Mouse (Mus musculus) neural tube, embryonic 11.5 days (tissue): ENCODE measurements around the gene Commd3. TPM values are rescaled to one million over a fixed set of nuclear protein-coding genes. Genes with fewer than 3 reads are reported as not detected.
A peak's percentile ranks its signal among the peaks of the same experiment; 100 is the strongest.

Source experiments
- ATAC-seq: fragments of 200-750 bp; cut with Nextera tagmentation; 2 replicates; pipeline ENCODE4 v1.8.0; 2017; ENCODE audit warnings: moderate number of reproducible peaks, mild to moderate bottlenecking, moderate TSS enrichment, moderate library complexity; ENCODE audit not compliant: insufficient read depth, low FRiP score, low TSS enrichment
- DNase-seq: peaks from one replicate; pipeline ENCODE4 v3.0.0-alpha.2; 2015; ENCODE audit warnings: low spot score
- H3K27ac ChIP-seq: fragments of 300-500 bp; sonication (generic); 2 replicates; pipeline ENCODE4 v1.5.1; 2014; ENCODE audit warnings: low read depth, mild to moderate bottlenecking, low read length
- H3K27me3 ChIP-seq: fragments of 300-500 bp; sonication (generic); 2 replicates; pipeline ENCODE4 v1.6.1; 2014; ENCODE audit warnings: mild to moderate bottlenecking, low read length, mixed read lengths; ENCODE audit not compliant: control insufficient read depth, insufficient read depth
- H3K36me3 ChIP-seq: fragments of 300-500 bp; sonication (generic); 2 replicates; pipeline ENCODE4 v1.6.1; 2014; ENCODE audit warnings: mild to moderate bottlenecking, low read length, moderate library complexity, mixed read lengths; ENCODE audit not compliant: control insufficient read depth, insufficient read depth
- H3K4me1 ChIP-seq: fragments of 300-500 bp; sonication (generic); 2 replicates; pipeline ENCODE4 v1.6.1; 2014; ENCODE audit warnings: low read length, mixed read lengths; ENCODE audit not compliant: control insufficient read depth, insufficient read depth
- H3K4me2 ChIP-seq: fragments of 300-500 bp; sonication (generic); 2 replicates; pipeline ENCODE4 v1.6.1; 2014; ENCODE audit warnings: low read depth, mild to moderate bottlenecking, moderate library complexity
- H3K4me3 ChIP-seq: fragments of 300-500 bp; sonication (generic); 2 replicates; pipeline ENCODE4 v1.5.1; 2014; ENCODE audit warnings: low read depth, low read length
- H3K9ac ChIP-seq: fragments of 300-500 bp; sonication (generic); 2 replicates; pipeline ENCODE4 v1.6.1; 2014; ENCODE audit warnings: mild to moderate bottlenecking, low read length
- H3K9me3 ChIP-seq: fragments of 300-500 bp; sonication (generic); 2 replicates; pipeline ENCODE4 v1.6.1; 2016; ENCODE audit warnings: low read length; ENCODE audit not compliant: control insufficient read depth
- WGBS: fragments of 180-500 bp; shearing (Covaris S2); extraction: QIAGEN DNeasy Blood & Tissue Kit; methylation state at CpG from one replicate; pipeline ENCODE4 v1.1.7; 2014; 5-methylcytosine and 5-hydroxymethylcytosine counted together
- polyA plus RNA-seq: library from polyadenylated mRNA; unstranded; fragments of >200 nt; fragmentation: Nextera tagmentation; extraction: Ambion mirVana; gene quantifications from 2 replicates; pipeline ENCODE4 v1.2.1, GENCODE M21; 2014

The Commd3 gene
- polyA plus RNA-seq, 1 experiment from 2014 or later, result 145 TPM

DNA sequence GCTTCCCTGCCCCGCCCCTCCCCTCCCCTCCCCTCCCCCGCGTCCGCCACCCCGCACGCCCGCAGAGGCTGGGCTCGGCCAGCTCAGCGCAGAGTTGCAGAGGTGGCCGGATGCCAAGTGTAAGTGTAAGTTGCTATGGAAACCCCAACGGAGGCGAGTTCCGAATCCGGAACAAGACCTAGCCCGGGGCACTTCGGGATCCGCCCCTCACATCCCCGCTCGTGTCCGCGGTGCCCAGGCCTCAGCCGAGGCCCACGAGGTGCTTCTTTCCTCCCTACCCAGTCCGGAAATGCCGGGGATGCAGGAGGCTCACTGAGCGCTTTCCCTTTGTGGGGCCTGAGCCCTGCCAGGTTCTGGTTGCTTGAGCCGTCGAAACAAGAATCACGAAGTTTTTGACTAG is 8.8 kb downstream of the Commd3 start:
- Histone ChIP-seq H3K4me2 (peak overlapping the region; percentile 62), H3K4me1 (peaks cover 14% of the 10 kb centered on the region), H3K4me3 (peak overlapping the region; percentile 19), H3K27ac (no peak overlapping the region), H3K9me3 (no peaks in the 10 kb centered on the region), H3K36me3 (no peaks in the 10 kb centered on the region), H3K27me3 (peaks cover 36% of the 10 kb centered on the region), H3K9ac (peak overlapping the region; percentile 29; the same call in 1 of the 2 replicates)
- WGBS, result 0% methylated on average over 27 of the region's 29 CpGs
- DNase-seq (peak; percentile 55), ATAC-seq (no peak)

GRCm38 (mm10) chr2:18684062-18684461 is 11.9 kb downstream of the Commd3 start:
- Histone ChIP-seq H3K4me1 (peaks cover 10% of the 10 kb centered on the region), H3K27ac (no peak overlapping the region), H3K9me3 (no peaks in the 10 kb centered on the region), H3K36me3 (no peaks in the 10 kb centered on the region), H3K4me3 (no peak overlapping the region), H3K4me2 (no peak overlapping the region), H3K9ac (no peak overlapping the region), H3K27me3 (peaks cover 65% of the 10 kb centered on the region)
- 32% methylated on average over 5 of the region's 5 CpGs for WGBS
- DNase-seq, result no peak
- ATAC-seq, result no peak

GRCm38 (mm10) chr2:18686386-18686785 is 14.2 kb downstream of the Commd3 start:
- peaks cover 69% of the 10 kb centered on the region for H3K27me3 ChIP-seq
- no peaks in the 10 kb centered on the region for H3K36me3 ChIP-seq
- DNase-seq, result no peak
- H3K27ac ChIP-seq, result no peak overlapping the region
- ATAC-seq, result no peak
- H3K9ac ChIP-seq, result no peak overlapping the region
- no peaks in the 10 kb centered on the region for H3K9me3 ChIP-seq
- 9% methylated on average over 6 of the region's 6 CpGs for WGBS
- no peak overlapping the region for H3K4me2 ChIP-seq
- H3K4me3 ChIP-seq, result no peak overlapping the region
- H3K4me1 ChIP-seq, result 0 out of 2 replicates have a peak, but pooled peaks cover 2% of the 10 kb centered on the region

- WGBS, result 4% methylated on average over 8 of the region's 8 CpGs
- Histone ChIP-seq H3K4me3 (no peak overlapping the region), H3K4me2 (no peak overlapping the region), H3K4me1 (0 out of 2 replicates have a peak, but pooled peaks cover 2% of the 10 kb centered on the region), H3K27me3 (peaks cover 70% of the 10 kb centered on the region), H3K9ac (no peak overlapping the region), H3K9me3 (no peaks in the 10 kb centered on the region), H3K27ac (no peak overlapping the region), H3K36me3 (no peaks in the 10 kb centered on the region)
- no peak for DNase-seq
- ATAC-seq, result no peak
Measured at GRCm38 (mm10) chr2:18686826-18687519, 14.8 kb downstream of the Commd3 start.

- ATAC-seq (no peak), DNase-seq (no peak)
- H3K4me2 ChIP-seq, result no peak overlapping the region
- H3K4me3 ChIP-seq, result no peak overlapping the region
- H3K36me3 ChIP-seq, result no peaks in the 10 kb centered on the region
- 0 out of 2 replicates have a peak, but pooled peaks cover 2% of the 10 kb centered on the region for H3K4me1 ChIP-seq
- 3% methylated on average over 9 of the region's 9 CpGs for WGBS
- H3K27ac ChIP-seq, result no peak overlapping the region
- peaks cover 72% of the 10 kb centered on the region for H3K27me3 ChIP-seq
- H3K9me3 ChIP-seq, result no peaks in the 10 kb centered on the region
- H3K9ac ChIP-seq, result no peak overlapping the region
Measured at GRCm38 (mm10) chr2:18687671-18688170, 15.5 kb downstream of the Commd3 start.

DNA sequence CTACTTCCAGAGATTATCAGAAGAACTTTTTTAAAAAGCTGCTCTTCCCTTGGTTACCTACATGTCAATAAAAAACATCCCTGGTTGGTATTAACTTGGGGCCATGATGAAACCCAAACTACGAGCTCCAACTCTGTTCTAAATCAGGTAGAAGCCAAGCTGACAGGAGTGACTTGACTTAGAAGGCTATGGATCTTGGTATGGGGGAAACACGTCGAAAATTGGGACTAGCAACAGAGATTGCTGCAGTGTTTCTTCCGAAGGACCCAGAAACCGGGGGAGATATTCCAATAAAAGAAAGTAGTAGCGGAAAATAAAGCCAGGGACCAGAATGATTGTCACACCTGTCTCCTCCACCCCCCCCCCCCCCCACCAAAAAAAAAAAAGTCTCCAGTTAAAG is 16.1 kb downstream of the Commd3 start:
- Histone ChIP-seq H3K9ac (no peak overlapping the region), H3K4me2 (no peak overlapping the region), H3K27ac (no peak overlapping the region), H3K4me1 (0 out of 2 replicates have a peak, but pooled peaks cover 2% of the 10 kb centered on the region), H3K27me3 (peaks cover 75% of the 10 kb centered on the region), H3K9me3 (no peaks in the 10 kb centered on the region), H3K4me3 (peak overlapping the region; percentile 23), H3K36me3 (no peaks in the 10 kb centered on the region)
- DNase-seq (no peak), ATAC-seq (no peak)
- 5% methylated on average over 6 of the region's 6 CpGs for WGBS

DNA sequence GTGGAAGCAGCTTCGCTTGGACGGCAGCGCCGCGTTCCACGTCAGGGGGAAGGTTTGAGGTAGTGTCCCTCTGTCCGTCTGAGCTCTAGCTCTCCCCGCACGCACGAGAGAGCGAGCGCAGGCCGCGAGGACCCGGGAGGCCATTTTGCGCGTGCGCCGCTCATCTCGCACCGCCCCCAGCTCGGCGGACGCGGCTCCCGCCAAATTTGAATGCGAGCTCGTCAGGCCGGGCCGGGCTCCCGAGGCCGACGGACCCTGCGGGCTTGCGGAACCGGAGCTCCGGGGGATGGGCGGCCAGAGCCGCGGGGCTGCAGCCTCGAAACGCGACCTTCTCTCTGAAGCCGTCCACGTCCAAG is 16.5 kb downstream of the Commd3 start:
- peak overlapping the region; percentile 72 for H3K4me2 ChIP-seq
- DNase-seq (peak; percentile 84), ATAC-seq (peak; percentile 27; the same call in 1 of the 2 replicates)
- no peaks in the 10 kb centered on the region for H3K9me3 ChIP-seq
- no peaks in the 10 kb centered on the region for H3K36me3 ChIP-seq
- H3K4me3 ChIP-seq, result peak overlapping the region; percentile 23
- under 1% methylated on average over 43 of the region's 45 CpGs for WGBS
- H3K4me1 ChIP-seq, result peaks cover 2% of the 10 kb centered on the region; the same call in 1 of the 2 replicates
- no peak overlapping the region for H3K9ac ChIP-seq
- no peak overlapping the region for H3K27ac ChIP-seq
- peaks cover 75% of the 10 kb centered on the region for H3K27me3 ChIP-seq

- Histone ChIP-seq H3K4me3 (peak overlapping the region; percentile 43), H3K4me1 (peaks cover 2% of the 10 kb centered on the region; the same call in 1 of the 2 replicates), H3K27me3 (peaks cover 73% of the 10 kb centered on the region), H3K36me3 (no peaks in the 10 kb centered on the region), H3K27ac (no peak overlapping the region), H3K4me2 (peak overlapping the region; percentile 72), H3K9me3 (no peaks in the 10 kb centered on the region), H3K9ac (peak overlapping the region; percentile 60)
- ATAC-seq (no peak; the same call in none of the 2 replicates), DNase-seq (peak; percentile 71)
- under 1% methylated on average over 51 of the region's 51 CpGs for WGBS
Measured at GRCm38 (mm10) chr2:18689064-18689921, 17.1 kb downstream of the Commd3 start.
